Mouse (Mus musculus): ENCODE results near the gene Eme2. TPM values are rescaled to one million over a fixed set of nuclear protein-coding genes. Genes with fewer than 3 reads are reported as not detected.
A peak's percentile ranks its signal among the peaks of the same experiment; 100 is the strongest.

Gene Eme2
- polyA plus RNA-seq, 1 experiment from 2014 or later, result 21.4 TPM

DNA sequence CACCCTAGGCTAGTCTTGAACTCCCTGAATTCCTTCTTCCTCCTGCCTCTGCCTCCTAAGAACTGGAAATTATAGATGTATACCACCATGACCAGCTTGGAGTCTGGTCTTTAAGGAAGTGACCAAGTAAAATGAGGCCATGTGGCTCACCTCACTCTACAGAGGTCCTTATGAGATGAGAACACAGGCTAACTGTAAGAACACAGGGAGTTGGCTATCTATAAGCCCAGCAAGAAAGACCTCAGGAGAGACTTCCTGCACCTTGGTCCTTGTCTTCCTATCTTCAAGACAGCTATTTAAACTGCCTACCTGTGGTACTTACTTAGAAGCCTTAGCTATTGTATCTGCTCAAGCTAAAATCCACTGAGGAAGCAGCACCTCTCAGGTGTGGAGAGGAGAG lies 19.1 kb upstream of the Eme2 start:
- Histone ChIP-seq H3K4me3 (no peak overlapping the region), H3K4me2 (no peak overlapping the region), H3K36me3 (peaks cover 99% of the 10 kb centered on the region), H3K27ac (no peak overlapping the region), H3K27me3 (replicated peaks) (no peaks in the 10 kb centered on the region), H3K9ac (no peak overlapping the region), H3K9me3 (replicated peaks) (no peaks in the 10 kb centered on the region), H3K4me1 (no peaks in the 10 kb centered on the region)
- ATAC-seq, result no peak

DNA sequence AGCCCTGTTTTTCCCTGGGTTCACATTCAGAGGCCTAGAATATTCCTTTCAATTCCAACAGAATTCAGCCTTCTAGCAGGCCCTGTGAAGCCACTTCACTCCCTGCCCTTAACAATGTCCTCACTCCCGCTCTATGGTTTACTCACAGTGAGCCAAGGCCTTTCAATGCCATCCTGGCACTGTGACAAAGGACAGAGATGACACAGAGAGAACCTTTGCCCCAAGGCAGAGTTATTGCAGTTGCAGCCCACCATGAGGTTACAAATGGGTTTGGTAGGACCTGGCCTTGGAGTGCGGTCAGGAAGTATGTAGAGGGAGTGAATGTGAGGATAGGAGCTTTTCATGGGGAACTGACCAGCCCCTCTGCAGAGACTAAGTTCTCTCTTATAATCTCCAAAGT lies 12.7 kb upstream of the Eme2 start:
- Histone ChIP-seq H3K4me2 (no peak overlapping the region), H3K27me3 (replicated peaks) (no peaks in the 10 kb centered on the region), H3K27ac (no peak overlapping the region), H3K4me1 (peaks cover 19% of the 10 kb centered on the region), H3K9ac (no peak overlapping the region), H3K36me3 (peaks cover 100% of the 10 kb centered on the region), H3K9me3 (replicated peaks) (no peaks in the 10 kb centered on the region), H3K4me3 (no peak overlapping the region)
- ATAC-seq, result no peak
- WGBS (ENCODE audit: insufficient replicate concordance), result 91% methylated on average over 2 of the region's 2 CpGs

DNA sequence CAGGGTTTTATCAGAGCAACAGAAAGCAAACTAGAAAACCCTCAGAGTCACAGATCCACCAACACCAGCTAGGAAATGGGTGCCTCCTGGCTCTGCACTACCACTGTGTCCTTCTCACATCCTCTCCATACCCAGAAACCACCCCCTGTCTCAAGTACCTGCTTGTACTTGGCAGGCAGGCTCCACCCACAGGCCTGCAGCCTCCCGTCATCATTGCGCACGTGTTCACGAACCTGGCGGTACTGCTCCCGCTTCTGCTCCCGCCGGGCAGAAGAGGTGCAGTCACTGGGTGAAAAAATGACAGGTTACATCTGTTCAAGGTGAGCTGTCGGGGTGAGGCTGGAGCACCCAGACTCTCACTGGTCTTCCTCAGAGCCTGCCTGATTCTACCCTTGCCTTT lies 8.9 kb upstream of the Eme2 start:
- Histone ChIP-seq H3K4me2 (peak overlapping the region; percentile 66), H3K4me3 (no peak overlapping the region), H3K9ac (peak overlapping the region; percentile 64), H3K27me3 (replicated peaks) (no peaks in the 10 kb centered on the region), H3K36me3 (peaks cover 100% of the 10 kb centered on the region), H3K9me3 (replicated peaks) (no peaks in the 10 kb centered on the region), H3K4me1 (peaks cover 39% of the 10 kb centered on the region), H3K27ac (peak overlapping the region; percentile 98)
- WGBS (ENCODE audit: insufficient replicate concordance), result 92% methylated on average over 9 of the region's 9 CpGs
- no peak for ATAC-seq

DNA sequence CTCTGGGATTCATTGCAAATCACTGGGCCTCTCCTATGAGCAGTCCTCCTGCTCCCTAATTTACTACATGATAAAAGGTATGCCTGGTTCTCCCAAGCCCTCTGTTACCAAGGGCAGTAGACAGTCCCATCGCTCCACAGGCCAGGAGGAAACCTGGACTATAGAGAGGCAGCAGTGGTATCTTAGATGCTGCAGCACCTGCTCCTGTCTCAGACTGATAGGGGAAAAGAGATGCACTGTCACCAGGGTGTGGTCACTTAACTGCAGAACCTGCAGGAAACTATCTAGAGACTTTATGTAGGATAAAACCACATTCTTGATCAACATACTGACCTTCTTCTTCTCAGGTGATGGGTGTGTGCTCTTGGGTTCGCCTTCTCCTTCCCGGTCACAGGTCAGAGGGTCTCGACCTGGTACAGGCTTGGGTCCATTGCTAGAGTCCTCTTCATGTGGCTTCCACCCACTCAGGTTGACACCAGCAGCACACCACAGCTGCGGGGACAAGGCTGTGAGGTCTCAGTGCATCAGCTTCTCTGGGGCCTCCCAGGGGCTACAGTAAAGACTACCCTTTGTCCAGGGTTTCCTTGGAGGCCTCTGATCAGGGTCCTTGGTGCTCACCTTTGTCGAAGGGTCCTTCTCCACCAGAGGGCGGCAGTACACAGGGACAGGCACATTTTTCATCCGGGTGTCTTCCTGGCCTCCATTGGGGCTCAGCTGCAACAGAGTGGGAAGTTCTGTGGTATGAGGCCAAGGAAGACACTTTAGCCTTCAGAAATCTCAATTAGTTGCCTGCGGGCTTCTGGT lies 8.0 kb upstream of the Eme2 start:
- H3K4me2 ChIP-seq, result peak overlapping the region; percentile 66
- H3K27me3 ChIP-seq (replicated peaks), result no peaks in the 10 kb centered on the region
- peak overlapping the region; percentile 64 for H3K9ac ChIP-seq
- H3K27ac ChIP-seq, result peak overlapping the region; percentile 98
- ATAC-seq, result peak; percentile 98
- H3K36me3 ChIP-seq, result peaks cover 100% of the 10 kb centered on the region
- H3K9me3 ChIP-seq (replicated peaks), result no peaks in the 10 kb centered on the region
- peaks cover 43% of the 10 kb centered on the region for H3K4me1 ChIP-seq
- WGBS (ENCODE audit: insufficient replicate concordance), result 36% methylated on average over 9 of the region's 9 CpGs
- peak overlapping the region; percentile 37 for H3K4me3 ChIP-seq

DNA sequence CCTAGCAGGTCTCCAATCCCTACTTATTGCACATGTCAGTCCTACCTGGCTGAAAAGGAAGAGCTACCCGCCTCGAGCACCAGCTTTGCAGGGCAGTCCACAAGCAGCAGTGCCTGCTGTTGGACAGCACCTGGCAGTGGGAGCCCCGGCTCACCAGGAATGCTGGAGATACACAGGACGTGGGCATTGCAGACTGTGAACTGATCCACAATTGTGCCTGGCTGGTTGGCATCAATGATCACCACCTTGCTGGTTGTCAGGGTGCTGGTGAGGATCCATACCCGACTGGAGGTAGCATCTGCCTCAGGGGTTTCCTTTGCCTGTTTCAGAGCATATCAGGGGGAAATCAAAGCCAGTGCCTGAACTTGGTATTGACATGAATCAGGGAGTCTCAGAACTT lies 7.2 kb upstream of the Eme2 start:
- Histone ChIP-seq H3K27ac (peak overlapping the region; percentile 98), H3K9me3 (replicated peaks) (no peaks in the 10 kb centered on the region), H3K4me1 (peaks cover 50% of the 10 kb centered on the region), H3K27me3 (replicated peaks) (no peaks in the 10 kb centered on the region), H3K36me3 (peaks cover 100% of the 10 kb centered on the region), H3K4me2 (peak overlapping the region; percentile 66), H3K4me3 (0 out of 2 replicates have a peak overlapping the region, but pooled peaks have one; percentile 3), H3K9ac (peak overlapping the region; percentile 36; the same call in 1 of the 2 replicates)
- ATAC-seq, result no peak
- WGBS (ENCODE audit: insufficient replicate concordance), result 75% methylated on average over 5 of the region's 5 CpGs

DNA sequence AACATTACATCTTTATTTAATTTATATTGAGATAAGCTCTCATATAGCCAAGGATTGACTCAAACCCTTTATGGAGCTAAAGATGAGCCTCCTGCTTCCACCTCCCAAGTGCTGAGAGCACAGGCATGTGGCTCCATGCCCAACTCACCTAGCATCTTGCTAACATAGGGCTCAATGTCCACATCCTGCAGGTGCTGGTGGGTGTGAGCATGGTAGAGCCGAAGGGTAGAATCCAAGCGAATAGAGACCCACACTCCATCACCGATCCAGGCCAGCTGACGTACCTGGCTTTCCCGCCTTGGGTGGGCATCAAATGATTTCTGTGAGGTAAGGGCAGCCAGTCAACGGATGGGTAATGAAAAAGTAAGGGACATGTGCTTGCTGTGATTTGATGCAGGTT lies 5.1 kb upstream of the Eme2 start:
- H3K27ac ChIP-seq, result no peak overlapping the region
- H3K9ac ChIP-seq, result no peak overlapping the region
- WGBS (ENCODE audit: insufficient replicate concordance), result 89% methylated on average over 6 of the region's 6 CpGs
- no peaks in the 10 kb centered on the region for H3K27me3 ChIP-seq (replicated peaks)
- H3K36me3 ChIP-seq, result peaks cover 82% of the 10 kb centered on the region
- no peaks in the 10 kb centered on the region for H3K9me3 ChIP-seq (replicated peaks)
- H3K4me2 ChIP-seq, result no peak overlapping the region
- ATAC-seq, result no peak
- no peak overlapping the region for H3K4me3 ChIP-seq
- H3K4me1 ChIP-seq, result peaks cover 64% of the 10 kb centered on the region

DNA sequence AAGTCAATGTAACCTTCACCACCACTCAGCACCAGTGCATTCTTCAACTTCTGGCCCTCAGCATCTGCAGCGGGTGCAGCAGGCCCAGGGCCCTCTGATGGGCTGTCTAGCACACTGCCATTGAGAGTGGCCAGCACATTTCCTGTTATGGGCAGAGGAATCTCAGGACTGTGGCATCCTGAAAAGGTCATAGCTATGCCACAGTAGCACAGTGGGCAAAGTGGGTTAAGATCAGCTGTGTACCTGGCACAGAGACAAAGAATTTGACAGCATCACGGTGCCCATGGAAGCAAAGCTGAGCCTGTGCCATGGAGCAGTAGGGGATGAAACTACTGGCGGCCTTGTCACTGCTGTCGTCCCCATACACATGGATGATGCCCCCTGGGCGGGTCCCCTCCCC lies 4.3 kb upstream of the Eme2 start:
- peaks cover 65% of the 10 kb centered on the region for H3K4me1 ChIP-seq
- no peak overlapping the region for H3K9ac ChIP-seq
- H3K27ac ChIP-seq, result peak overlapping the region; percentile 89
- no peak for ATAC-seq
- H3K4me2 ChIP-seq, result no peak overlapping the region
- H3K9me3 ChIP-seq (replicated peaks), result no peaks in the 10 kb centered on the region
- H3K4me3 ChIP-seq, result no peak overlapping the region
- H3K36me3 ChIP-seq, result peaks cover 73% of the 10 kb centered on the region
- H3K27me3 ChIP-seq (replicated peaks), result no peaks in the 10 kb centered on the region
- 85% methylated on average over 5 of the region's 5 CpGs for WGBS (ENCODE audit: insufficient replicate concordance)

DNA sequence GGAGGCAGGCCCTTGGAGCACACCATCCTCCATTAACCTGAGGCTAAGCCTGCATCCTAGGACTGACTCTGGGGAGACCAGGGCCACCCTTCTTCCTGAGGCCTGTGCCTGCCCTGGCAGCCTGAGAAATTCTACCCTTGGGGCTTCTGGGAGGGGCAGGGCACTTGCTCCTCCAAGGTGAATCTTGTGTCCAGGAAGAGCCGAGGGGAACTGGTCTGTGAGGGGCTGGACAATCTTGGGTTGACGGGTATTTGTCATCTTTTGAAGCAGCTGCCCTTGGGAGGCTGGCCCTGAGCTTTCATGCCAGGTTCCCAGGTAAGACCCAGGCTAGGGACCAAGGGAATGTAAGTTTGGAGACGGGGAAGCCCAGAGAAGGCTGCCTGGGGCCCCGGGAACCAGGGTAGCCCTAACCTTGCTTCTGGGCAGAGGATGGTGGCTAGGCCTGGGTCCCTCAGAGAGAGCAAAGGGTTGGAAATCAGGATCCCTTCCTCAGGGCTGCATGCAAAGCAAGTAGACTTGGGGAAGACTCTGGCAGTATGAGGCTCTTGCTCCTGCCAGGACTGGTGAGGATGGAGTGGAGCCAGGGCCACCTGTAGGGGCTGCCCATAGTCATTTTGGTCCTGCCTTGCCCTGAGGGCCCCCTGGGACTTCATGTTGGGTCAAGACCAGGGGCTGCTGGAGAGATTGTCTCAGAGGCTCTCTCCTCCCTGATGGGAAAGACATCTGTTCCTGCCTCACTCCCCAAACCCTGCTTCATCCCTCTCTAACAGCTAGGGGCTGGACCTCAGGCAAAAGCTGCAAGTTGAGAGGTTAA lies 3.4 kb upstream of the Eme2 start:
- H3K4me2 ChIP-seq, result peak overlapping the region; percentile 97
- H3K9ac ChIP-seq, result peak overlapping the region; percentile 88
- peak overlapping the region; percentile 89 for H3K27ac ChIP-seq
- peaks cover 71% of the 10 kb centered on the region for H3K36me3 ChIP-seq
- ATAC-seq, result no peak
- peaks cover 65% of the 10 kb centered on the region for H3K4me1 ChIP-seq
- peak overlapping the region; percentile 92; the same call in 1 of the 2 replicates for H3K4me3 ChIP-seq
- H3K9me3 ChIP-seq (replicated peaks), result no peaks in the 10 kb centered on the region
- 73% methylated on average over 4 of the region's 4 CpGs for WGBS (ENCODE audit: insufficient replicate concordance)
- no peaks in the 10 kb centered on the region for H3K27me3 ChIP-seq (replicated peaks)

DNA sequence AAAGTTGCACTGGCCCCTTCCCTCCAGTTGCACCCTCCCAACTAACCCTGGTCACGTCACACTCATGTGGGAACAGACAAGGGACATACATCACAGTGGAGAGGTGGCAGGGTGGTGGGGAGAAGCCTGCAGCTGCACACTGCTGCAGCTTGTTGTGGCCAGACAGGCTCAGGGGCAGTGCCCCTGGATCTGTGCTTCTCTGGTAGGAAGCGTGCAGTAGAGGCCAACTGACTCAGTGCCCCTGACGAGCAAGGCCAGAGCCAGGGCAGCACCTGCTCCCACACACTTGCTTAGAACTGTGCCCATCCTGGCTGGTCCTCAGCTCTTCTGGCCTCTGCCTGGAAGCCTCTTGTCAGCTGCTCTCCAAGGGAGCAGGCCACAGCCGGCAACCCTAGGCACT lies 2.7 kb upstream of the Eme2 start:
- Histone ChIP-seq H3K4me3 (peak overlapping the region; percentile 92), H3K9ac (peak overlapping the region; percentile 88), H3K9me3 (replicated peaks) (no peaks in the 10 kb centered on the region), H3K36me3 (peaks cover 71% of the 10 kb centered on the region), H3K27me3 (replicated peaks) (no peaks in the 10 kb centered on the region), H3K4me2 (peak overlapping the region; percentile 97), H3K4me1 (peaks cover 62% of the 10 kb centered on the region), H3K27ac (peak overlapping the region; percentile 89)
- 78% methylated on average over 4 of the region's 4 CpGs for WGBS (ENCODE audit: insufficient replicate concordance)
- no peak for ATAC-seq

DNA sequence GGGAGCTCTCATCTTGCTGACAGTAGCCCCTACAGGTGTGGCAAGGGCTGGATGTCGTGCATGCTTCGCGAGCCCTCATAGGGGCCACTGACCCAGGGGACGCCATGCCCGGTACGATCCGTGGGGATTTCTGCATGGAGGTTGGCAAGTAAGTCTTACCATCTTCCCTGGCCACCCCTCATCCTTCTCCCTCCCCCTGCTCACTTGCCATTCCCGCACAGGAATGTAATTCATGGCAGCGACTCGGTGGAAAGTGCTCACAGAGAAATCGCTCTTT lies 2.0 kb upstream of the Eme2 start:
- no peak for ATAC-seq
- Histone ChIP-seq H3K4me3 (peak overlapping the region; percentile 92), H3K4me1 (peaks cover 55% of the 10 kb centered on the region)

DNA sequence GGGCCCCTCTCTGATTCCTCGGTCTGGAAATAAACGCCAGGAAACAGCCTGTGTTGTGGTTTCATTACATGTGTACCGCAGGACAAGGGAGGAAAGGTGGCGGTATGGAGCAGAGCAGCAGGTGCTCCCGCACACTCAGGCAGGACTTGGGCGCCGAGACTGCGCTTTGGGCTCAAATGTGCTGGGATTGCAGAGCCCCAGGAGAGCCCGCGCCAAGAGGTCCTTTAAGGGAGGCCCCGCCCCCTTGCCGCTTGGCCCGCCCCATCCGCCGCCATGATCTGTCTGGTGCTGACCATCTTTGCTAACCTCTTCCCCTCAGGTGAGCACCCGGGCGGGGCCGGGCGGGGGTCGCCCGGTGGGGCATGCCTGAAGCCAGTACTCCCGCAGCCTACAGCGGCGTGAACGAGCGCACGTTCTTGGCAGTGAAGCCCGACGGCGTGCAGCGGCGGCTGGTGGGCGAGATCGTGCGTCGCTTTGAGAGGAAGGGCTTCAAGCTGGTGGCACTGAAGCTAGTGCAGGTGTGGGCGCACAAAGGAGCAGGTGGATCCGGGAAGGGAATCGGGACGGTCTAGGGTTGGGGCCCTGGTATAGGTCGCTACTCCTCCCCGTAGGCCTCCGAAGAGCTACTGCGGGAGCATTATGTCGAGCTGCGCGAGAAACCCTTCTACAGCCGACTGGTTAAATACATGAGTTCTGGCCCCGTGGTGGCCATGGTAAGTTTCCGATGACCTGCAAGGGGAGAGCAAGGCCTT lies 1.5 kb upstream of the Eme2 start, which contains the start of gene Nme3:
TSS of gene Nme3 (plus strand) at position 260 of the 752 bp plus-strand sequence.
- Histone ChIP-seq H3K4me3 (peak within 1 kb of the TSS; percentile 92), H3K27ac (peak within 1 kb of the TSS; percentile 89), H3K9me3 (replicated peaks) (no peaks in the 10 kb centered on the region), H3K4me1 (peaks cover 50% of the 10 kb centered on the region), H3K4me2 (peak within 1 kb of the TSS; percentile 97), H3K9ac (peak within 1 kb of the TSS; percentile 88), H3K27me3 (replicated peaks) (no peaks in the 10 kb centered on the region), H3K36me3 (peaks cover 71% of the 10 kb centered on the region)
- ATAC-seq, result peak; percentile 80
- WGBS (ENCODE audit: insufficient replicate concordance), result 2% methylated on average over 50 of the region's 50 CpGs

More for the DNA sequence above, 2.0 kb upstream of the Eme2 start:
- Histone ChIP-seq H3K36me3 (peaks cover 71% of the 10 kb centered on the region), H3K27me3 (replicated peaks) (no peaks in the 10 kb centered on the region), H3K27ac (peak overlapping the region; percentile 89), H3K4me2 (peak overlapping the region; percentile 97), H3K9ac (peak overlapping the region; percentile 88), H3K9me3 (replicated peaks) (no peaks in the 10 kb centered on the region)
- WGBS (ENCODE audit: insufficient replicate concordance), result 51% methylated on average over 11 of the region's 11 CpGs
